Mouse (Mus musculus) embryonic fibroblast, embryonic 13.5 days (primary cell): ENCODE measurements around the gene Tmem239. TPM values are rescaled to one million over a fixed set of nuclear protein-coding genes. Genes with fewer than 3 reads are reported as not detected.

Source experiments
- H3K27ac ChIP-seq: 2 replicates; pipeline ENCODE4 v1.5.1; 2012; ENCODE audit warnings: low read length, control low read depth, inconsistent platforms; ENCODE audit not compliant: insufficient read depth
- H3K4me1 ChIP-seq: 2 replicates; pipeline ENCODE4 v1.6.1; 2011; ENCODE audit warnings: low read length; ENCODE audit not compliant: control insufficient read depth, insufficient read depth
- H3K4me3 ChIP-seq: 2 replicates; pipeline ENCODE4 v1.5.1; 2011; ENCODE audit warnings: mild to moderate bottlenecking, control low read depth, low read length; ENCODE audit not compliant: insufficient read depth
- CTCF ChIP-seq: IDR thresholded peaks from 2 replicates; pipeline ENCODE4 v1.5.1; 2011; ENCODE audit warnings: mild to moderate bottlenecking, control low read depth, low read length, moderate library complexity, borderline replicate concordance; ENCODE audit not compliant: insufficient read depth
- POLR2A ChIP-seq: IDR thresholded peaks from 2 replicates; pipeline ENCODE4 v1.6.1; 2011; ENCODE audit warnings: low read depth, mild to moderate bottlenecking, control low read depth, low read length, moderate library complexity
- polyA plus RNA-seq: library from polyadenylated mRNA; stranded (reverse); fragments of >200 nt; gene quantifications from 2 replicates; pipeline ENCODE4 v1.2.4, GENCODE M21; 2011; ENCODE audit warnings: low read depth; ENCODE audit not compliant: missing spikeins, insufficient read length

Gene Tmem239
- polyA plus RNA-seq, 1 experiment = not detected

DNA sequence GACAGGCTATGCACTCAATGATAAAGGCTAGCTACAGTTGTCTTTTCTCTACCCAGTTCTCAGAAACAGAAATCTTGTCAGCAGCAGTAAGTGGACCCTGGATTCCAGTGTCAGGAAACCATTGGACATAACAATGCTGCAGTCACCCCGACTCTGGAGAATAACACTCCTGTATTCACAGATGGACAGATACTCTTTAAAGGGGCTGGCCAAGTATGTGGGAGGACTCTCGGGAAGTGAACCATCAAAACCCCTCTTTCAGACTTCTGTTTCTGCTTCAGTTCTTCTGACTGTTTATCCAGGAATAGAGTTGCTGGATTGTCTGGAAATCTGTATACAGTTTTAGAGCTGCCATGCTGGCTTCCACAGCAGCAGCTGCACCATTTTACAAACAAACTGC lies 23.6 kb downstream of the Tmem239 start:
- H3K4me1 ChIP-seq = 0 out of 2 replicates have a peak, but pooled peaks cover 2% of the 10 kb centered on the region
- TF ChIP-seq CTCF (no peak), POLR2A (no peak)
- no peak overlapping the region for H3K27ac ChIP-seq
- no peak overlapping the region for H3K4me3 ChIP-seq

DNA sequence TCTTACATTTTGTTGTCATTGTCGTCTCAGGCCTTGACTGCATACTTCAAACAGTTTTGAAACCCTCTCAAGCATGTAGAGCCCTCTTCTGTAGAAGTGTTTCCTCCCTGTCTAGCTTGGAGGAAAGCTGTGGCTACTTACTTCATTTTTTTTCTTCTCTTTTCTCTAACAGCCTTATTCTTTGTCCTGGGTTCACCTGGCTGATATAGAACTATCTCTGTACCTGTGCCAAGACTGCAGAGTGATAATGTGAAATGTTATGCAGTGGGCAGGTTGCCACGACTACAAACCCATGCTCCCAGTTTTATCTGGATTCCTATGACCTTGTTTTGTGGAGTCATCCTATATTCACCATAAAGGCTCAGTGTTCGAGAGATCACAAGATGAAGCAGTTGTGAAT lies 24.2 kb downstream of the Tmem239 start:
- H3K4me1 ChIP-seq = 0 out of 2 replicates have a peak, but pooled peaks cover 2% of the 10 kb centered on the region
- H3K4me3 ChIP-seq = no peak overlapping the region
- no peak overlapping the region for H3K27ac ChIP-seq
- TF ChIP-seq POLR2A = no peak
- TF ChIP-seq CTCF = no peak

DNA sequence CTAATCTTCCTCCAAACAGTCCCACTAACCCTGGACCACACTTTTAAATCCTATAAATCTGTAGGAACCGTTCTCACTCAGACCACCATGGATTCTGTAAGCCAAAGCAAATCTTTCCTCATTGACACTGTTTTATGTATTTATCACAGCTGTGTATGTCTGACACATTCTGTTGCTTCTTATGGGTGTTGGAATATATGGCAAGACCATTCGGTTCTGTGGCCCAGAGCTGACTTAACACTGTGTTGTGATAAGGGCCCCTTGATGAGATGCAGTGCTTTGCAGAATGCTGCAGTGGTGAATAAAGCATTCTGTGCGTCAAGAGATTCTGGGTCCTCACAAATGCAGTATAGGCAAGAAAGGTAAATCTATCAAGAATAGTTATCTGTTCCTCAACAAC lies 25.9 kb downstream of the Tmem239 start:
- TF ChIP-seq CTCF (no peak), POLR2A (no peak)
- Histone ChIP-seq H3K4me1 (0 out of 2 replicates have a peak, but pooled peaks cover 2% of the 10 kb centered on the region), H3K4me3 (no peak overlapping the region), H3K27ac (no peak overlapping the region)

DNA sequence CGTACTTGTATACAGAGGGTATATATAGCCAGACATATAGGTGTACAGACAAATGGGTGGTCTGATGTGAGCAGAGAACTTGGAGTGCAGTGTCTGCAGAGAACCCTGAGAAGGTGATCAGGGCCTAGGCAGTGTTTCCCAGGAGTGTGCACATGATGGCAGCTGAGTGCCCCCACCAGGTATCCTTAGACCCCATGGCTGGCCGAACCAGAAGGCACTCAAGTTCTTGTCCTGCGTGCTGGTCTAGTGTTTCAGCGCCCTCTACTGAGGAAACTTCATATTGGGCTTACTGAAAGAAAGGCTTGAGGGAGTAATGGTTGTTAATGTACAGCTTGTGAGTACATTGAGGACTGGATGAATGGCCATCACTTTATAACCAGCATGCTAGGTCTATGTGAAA lies 26.9 kb downstream of the Tmem239 start:
- no peaks in the 10 kb centered on the region for H3K4me1 ChIP-seq
- TF ChIP-seq POLR2A = no peak
- peak; percentile 47; the same call in 1 of the 2 replicates for TF ChIP-seq CTCF
- H3K4me3 ChIP-seq = no peak overlapping the region
- no peak overlapping the region for H3K27ac ChIP-seq

DNA sequence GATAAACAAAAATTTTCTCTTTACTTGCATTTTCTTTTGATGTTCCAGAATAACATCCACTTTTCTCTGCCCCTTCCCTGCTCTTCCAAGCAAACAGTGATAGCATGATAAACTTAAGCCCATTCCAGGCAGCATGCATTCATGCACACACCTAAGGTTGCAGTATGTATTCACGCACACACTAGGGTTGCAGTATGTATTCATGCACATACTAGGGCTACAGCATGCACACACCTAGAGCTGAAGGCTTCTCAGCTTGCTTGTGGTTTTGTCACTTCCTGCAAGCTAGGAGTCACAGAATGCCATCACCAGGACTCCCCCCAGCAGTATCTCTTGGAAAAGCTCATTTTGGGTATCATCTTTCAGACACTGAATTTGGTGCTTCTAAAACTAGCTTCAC lies 30.5 kb downstream of the Tmem239 start:
- Histone ChIP-seq H3K4me3 (no peak overlapping the region), H3K4me1 (no peaks in the 10 kb centered on the region), H3K27ac (no peak overlapping the region)
- TF ChIP-seq POLR2A (no peak), CTCF (no peak)

DNA sequence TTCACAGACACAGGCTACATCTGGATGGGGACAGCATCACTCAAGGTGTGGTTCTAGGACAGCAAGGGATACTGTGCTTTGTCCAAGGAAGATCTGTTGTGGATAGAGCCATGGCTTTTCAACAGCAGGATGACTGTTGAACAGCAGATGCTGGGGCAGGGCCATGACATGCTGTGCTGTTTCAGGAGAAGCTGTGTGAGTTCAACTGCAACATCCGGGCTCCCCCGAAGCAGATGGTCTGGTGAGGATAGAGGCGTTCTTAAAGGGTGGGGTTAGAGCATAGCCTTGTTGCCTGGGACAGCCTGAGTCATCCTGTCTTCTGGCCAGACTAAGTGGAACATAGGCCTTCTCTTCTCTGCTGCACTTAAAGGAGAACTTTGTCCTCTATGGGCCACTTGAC lies 32.6 kb downstream of the Tmem239 start:
- H3K4me1 ChIP-seq = no peaks in the 10 kb centered on the region
- no peak for TF ChIP-seq POLR2A
- TF ChIP-seq CTCF = no peak
- H3K27ac ChIP-seq = no peak overlapping the region
- H3K4me3 ChIP-seq = no peak overlapping the region

DNA sequence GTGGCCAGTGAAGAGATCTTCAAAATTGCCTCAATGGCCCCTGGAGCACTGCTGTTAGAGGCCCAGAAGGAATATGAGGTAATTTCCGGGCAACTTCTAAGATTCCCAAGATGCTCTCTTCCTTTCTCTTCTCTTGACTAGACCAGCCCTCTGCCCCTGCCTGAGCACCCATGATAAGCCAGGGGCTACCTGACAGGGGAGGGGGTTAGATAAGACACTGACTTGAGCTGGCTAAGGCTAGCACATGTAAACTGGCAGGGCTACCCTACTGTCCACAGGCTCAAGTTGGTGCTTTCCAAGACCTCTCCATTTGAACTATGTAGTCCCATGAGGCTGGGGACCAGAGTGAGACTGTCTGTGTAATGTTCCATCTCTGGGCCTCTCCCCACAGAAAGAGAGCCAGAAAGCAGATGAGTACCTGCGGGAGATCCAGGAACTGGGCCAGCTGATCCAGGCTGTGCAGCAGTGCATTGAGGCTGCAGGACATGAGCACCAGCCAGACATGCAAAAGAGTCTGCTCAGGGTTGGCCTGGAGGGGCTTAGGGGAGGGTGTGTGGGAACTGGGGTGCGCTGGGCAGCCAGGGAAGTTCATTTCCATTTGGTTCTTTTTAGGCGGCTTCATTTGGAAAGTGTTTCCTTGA lies 33.7 kb downstream of the Tmem239 start:
- Histone ChIP-seq H3K27ac (no peak overlapping the region), H3K4me1 (no peaks in the 10 kb centered on the region), H3K4me3 (no peak overlapping the region)
- TF ChIP-seq CTCF = no peak
- TF ChIP-seq POLR2A = no peak

DNA sequence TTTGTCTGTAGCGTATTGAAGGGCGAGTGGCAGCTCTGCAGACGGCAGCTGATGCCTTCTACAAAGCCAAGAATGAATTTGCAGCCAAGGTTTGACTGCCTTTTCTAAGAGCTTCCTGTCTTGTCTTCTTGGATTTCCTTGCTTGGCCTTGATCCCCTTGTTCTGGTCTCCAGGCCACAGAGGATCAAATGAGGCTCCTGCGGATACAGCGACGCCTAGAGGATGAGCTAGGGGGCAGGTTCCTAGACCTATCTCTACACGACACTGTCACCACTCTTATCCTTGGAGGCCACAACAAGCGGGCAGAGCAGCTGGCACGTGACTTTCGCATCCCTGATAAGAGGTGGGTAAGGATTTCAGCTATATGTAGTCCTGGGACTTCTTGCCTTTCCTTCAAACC lies 35.9 kb downstream of the Tmem239 start:
- Histone ChIP-seq H3K4me3 (no peak overlapping the region), H3K27ac (no peak overlapping the region), H3K4me1 (no peaks in the 10 kb centered on the region)
- no peak for TF ChIP-seq CTCF
- no peak for TF ChIP-seq POLR2A

DNA sequence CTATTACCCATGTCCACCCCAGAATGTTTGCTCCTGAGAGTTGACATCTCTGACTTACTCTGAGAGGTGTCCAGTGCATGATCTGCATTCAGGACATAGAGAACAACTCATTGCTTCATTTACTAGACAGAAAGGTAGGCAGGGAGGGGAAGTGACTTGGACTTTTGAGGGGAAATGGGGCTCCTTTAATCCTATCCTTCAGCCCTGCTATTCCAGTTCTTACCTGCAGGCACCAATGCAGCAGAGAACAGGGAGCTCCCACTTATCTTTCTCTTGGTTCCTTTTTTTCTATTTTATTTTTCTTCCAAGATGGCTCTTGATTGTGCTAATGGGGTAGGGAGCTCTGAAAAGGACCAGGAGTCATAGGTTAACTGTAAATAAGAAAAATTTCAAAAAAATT lies 42.2 kb downstream of the Tmem239 start:
- no peak overlapping the region for H3K27ac ChIP-seq
- TF ChIP-seq POLR2A = no peak
- TF ChIP-seq CTCF = no peak
- peaks cover 12% of the 10 kb centered on the region for H3K4me1 ChIP-seq
- no peak overlapping the region for H3K4me3 ChIP-seq

DNA sequence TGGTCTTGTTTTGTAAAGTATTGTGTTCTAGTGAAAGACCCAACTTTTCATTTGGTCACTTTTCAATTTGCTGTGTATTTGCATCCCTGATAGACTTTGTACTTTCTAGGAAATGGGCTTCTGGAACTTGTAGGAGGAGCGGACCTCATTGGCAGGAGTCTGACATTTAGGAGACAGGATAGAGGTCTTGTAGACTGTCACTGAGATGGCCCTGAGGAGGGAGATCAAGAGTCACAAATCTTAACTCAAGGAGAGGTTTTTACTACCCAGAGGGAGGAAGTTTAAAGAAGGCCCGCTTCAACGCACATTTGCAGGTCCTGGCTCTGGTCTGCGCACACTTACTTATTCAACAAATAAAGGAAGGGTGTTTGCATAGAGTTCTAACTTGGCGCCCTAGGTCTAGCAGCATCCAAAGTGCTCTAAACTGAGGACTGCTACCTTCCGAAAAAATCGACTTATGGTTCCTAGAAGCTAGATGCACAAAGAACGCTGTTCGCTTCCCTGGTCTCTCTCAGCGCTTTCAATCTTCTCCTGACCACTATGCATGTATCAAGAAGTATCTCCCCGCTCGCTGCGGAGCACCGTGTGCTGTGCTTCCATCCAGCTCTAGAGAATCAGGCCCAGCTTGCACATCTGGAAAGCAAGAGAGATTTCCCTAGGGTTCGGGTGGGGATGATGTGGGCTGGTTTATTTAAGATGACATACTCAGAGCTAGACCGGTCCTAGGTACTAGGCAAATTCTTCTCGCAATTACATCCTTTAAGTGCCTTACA lies 42.9 kb downstream of the Tmem239 start:
- Histone ChIP-seq H3K4me1 (peaks cover 12% of the 10 kb centered on the region), H3K4me3 (peak overlapping the region; percentile 73), H3K27ac (no peak overlapping the region)
- TF ChIP-seq CTCF = no peak
- TF ChIP-seq POLR2A = no peak
